Mouse (Mus musculus) retina, postnatal 1 day (tissue): ENCODE data around the gene Naa20.
"Not testable (repeated sequence)": the region's sequence is repeated elsewhere in the genome, so short reads cannot be mapped to it uniquely, and the experiment has no call there.

Experiments
- DNase-seq: peaks from one replicate; pipeline ENCODE4 v3.0.0-alpha.2; 2012

The Naa20 gene

DNA sequence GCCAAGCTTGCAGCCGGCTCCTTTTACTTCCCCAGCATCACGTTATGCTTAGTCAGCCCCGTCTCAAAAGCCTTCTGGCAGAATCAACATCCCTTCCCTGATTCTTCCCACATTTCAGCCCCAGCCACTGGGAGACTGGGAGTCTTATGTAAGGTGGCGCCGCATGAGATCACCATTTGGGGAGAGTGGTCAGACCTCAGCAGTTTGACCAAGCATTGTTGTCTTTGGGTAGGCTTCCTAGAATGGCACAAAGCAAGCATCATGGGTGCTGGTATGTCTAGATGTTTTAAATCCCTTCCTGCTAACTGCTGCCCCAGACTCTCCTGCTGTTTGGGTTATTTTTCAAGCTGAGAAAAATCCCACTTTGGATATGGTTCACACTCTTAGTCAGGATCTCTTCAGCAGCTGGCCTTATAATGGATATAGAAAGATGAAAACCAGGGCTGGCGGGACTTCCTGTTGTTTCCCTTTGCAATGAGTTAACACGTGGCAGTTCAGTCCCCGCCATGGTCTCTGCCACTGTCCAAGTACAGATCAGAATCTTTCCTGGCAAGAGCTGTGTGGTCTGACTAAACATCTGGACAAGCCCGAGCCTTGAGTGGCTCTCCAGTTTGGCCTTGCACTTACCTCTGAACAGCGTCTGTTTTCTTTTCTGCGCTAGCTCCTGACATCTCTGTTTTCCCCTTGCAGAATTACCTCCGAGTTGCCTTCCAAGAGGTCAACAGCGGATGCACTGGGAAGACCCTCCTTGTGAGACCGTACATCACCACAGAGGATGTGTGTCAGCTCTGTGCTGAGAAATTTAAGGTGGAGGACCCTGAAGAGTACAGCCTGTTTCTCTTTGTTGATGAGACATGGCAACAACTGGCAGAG, 16.8 kb upstream of the Naa20 start:
- no peak for DNase-seq

DNA sequence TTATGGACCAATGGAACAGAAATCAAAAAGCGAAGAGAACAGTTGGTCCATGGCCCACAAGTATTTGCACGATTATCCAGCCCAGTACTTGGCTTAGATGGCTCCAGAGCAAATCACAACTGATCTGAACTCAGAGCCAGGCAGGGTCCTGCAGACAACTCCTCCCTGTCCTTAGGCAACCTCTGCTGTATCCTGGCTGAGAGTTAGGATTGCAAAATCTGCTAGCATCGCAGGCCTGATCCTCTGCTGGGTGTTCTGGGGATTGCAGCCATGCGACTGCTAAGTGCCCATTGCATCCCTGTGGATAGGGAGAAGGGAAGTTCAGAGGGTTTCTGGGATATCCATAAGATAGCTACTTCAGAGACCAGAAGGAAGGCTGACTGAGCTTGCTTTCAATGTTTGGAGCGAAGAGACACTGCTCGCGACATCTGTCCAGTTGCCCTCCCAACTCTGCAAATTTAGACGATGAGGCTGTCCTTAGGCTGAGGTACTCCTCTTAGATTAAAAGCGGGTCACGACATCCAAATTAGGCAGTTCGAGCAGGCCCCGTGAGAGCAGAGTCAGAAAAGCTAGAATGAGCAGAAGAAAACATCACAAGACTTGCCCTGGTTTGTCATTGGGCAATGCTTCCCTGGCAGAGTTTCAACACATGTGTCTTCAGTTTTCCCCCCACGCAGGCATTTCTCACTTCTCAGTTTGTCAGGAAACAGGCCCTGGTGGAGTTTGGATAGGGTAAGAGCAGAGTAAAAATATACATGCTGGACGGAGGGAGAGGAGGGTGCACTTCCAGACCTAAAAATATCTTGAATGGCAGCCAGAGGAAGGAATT, 13.7 kb upstream of the Naa20 start:
- DNase-seq, result peak; percentile 25

DNA sequence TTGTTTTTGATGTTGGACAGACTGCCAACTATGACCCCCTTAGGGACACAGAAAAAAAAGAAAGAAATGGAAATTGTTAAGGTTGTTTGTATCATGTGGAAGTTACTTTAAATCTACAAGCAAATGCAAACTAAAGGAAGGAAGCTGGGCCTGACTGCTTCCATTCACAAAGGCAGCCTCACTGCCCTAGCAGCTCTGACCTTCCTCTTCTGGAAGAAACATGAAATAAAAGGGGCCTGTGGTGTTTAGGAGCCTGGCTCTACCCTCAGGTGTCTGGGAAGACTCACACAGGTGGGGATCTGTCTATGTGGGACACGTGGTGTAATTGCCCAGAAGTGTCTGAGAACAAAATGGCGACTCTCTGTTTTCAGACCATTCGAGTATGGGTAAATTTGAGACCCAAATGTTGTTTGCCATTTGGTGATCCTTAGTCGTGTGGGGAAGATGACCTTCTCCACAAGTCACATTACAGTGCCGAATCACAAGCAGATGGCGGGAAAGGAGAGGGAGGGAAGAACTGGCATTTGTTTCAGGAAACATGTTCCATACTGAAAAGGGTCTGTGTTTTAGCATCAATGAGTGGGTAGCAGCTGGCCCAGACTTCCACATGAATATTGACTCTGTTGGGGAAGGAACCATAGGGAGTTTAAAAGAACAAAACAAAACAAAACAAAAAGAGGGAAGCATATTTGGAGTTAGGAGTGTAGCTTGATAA, 13.0 kb upstream of the Naa20 start:
- no peak for DNase-seq

DNA sequence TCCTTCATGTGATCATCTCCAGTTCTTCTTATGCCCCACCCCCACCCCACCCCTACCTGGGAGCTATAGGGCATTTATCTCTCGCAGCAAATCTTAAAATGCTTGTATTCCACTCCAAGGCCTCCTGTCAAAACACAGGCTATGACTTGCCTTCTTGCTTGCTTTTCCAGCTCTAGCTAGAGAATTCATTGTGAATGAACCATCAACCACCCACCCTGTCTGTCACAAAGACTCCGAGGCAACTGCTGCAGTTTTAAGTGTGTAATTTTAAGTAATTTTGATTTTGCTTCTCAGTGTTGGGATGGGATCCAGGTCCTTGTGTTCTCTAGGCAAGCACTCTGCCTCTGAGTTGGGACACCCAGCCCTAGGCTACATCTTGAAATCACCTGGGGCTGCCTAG, 11.3 kb upstream of the Naa20 start:
- no peak for DNase-seq

DNA sequence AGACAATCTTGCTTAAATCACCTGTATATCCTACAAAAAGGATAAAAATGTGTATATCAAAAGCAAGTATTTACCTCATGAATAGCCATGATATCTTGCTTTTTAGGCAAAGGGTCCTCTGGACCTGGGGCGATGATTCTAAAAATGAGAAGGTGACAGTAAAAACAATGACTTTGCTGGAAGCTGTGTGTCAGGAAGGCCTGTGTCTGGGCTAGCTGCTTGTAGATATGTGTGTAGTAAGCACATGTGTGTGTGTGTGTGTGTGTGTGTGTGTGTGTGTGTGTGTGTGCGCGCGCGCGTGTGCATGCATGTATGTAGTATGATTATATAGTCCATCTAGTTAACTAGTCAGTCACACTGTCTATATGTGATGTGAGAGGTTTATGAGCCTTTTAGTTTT, 8.1 kb upstream of the Naa20 start:
- DNase-seq, result no peak

DNA sequence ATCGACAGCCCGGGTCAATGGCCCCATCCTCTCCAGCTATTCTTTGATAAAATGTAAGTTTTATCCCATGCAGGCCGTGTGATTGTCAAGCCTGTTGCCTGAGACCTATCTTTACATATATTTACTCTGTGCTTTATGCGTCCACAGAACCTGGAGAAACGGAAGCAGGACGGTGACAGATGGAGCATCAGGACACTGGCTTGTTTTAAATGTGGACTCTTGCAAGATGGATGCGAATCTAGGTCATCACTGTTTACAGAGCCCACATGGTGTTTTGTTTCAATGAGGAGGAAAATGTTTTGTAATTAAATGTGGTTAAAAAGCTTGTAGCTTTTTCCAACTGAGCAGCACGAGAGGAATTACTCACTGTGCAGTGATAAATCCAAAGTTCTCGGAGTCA, 3.8 kb upstream of the Naa20 start:
- DNase-seq, result peak; percentile 61

DNA sequence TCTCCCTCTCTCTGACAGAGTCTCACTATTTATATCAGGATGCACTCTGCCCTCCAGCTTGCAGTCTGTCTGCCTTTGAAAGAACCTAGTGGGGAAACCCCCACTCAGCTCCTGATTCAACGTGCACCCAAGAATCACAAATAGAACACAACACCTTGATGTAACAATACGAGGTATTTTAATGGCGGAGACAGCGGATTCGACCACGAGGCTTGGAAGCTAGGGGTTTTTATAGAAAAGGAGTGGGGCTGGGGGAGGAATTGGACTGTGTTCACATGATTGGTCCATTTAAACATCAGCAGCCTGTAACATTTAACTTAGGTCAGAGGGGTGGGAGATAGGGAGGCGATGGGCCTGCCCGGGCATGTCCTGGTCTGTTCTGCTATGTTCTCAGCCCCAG, 1.6 kb upstream of the Naa20 start:
- DNase-seq, result not testable (repeated sequence)

DNA sequence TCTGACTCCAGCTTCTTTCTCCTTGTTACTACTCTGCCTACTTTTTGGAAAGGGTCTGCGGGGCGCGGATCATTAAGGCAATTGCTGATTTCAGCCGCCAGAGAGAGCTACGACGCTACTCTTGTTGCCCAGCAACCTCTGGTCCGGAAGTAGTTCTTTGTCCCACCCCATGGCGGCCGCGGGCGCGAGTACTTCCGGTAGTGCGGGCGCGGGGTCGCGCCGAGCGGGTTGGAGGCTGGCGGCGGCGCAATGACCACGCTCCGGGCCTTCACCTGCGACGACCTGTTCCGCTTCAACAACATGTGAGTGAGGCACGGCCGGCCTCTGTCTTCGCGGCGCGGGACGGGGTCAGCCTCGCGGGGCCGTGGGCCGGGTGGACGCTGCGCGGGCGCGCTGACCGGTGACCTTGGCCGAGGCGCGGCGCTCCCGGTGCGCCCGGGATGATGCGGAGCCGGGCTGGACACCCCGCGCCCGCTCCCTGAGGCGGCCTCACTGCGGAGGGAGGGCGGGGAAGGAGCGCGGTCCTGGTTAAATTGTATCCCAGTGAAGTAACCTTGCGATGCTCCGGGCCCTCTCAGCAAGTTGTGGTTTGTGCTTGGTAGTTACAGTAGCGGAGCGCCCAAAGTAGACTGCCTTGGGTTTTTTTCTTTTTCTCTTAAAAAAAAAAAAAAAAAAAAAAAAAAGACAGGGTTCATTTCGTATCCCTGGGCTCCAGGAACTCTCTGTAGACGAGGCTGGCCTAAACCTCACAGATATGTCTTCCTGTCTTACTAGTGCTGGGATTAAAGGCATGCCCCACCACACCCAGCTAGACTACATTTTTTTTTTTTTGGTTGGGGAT, 1.4 kb downstream of the Naa20 start:
- DNase-seq, result peak; percentile 94

DNA sequence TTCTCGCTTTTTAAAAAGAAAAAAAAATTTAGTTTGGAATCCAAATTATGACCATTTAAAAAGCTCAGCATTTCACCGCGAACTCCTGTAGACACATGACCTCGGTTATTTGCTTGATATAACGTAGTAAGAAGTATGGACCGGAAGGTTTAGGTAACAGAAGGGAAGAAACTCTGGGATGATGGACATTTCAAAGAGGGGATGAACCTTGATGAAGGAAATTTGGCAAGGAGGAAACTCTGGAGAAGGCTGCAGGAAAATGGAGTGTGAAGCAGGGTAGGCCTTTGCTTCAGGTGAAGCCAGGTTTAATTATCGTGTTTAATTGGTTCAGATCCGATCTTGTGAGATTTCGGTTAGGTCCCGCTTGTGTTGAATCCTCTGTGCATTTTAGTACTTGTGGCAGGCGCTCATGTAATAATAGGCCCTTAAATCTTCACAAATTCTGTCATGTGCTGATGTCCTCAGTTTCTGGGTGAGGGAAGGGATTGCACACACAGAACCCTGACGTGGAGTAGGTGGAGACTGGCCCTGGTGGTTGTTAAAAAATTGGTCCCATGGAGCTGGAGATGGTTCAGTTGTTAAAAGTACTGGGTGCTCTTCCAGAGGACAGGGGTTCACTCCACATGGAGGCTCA, 2.2 kb downstream of the Naa20 start:
- DNase-seq, result no peak

DNA sequence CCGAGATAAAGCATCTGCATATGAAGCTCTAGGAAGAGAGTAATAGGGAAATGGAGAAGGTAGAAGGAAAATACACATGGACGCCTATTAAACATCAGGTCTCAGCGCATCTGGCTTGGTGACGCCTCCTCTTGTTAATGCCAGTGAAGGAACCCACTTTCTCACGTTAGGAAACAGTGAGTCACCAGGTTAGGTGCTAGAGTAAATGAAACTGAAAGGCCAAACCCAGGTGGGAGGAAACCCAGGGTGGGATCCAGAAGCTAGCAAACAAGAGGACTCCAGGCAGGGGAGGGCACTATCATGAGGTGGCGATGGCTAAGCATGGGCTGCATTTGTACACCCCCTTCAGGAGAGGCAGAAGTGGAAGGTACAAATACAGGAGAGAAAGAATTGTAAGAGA, 3.3 kb downstream of the Naa20 start:
- DNase-seq, result no peak

DNA sequence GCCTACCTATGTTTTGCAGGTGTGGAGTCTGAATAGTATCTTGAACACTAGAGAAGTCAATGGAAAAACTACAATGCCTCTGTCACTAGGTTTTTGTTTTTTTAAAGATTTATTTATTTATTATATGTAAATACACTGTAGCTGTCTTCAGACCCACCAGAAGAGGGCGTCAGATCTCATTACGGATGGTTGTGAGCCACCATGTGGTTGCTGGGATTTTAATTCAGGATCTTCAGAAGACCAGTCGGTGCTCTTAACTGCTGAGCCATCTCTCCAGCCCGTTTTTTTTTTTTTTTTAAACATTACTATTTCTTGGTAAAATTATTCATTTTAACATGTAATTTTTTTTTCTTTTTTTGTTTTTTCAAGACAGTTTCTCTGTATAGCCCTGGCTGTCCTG, 4.0 kb downstream of the Naa20 start:
- not testable (repeated sequence) for DNase-seq

DNA sequence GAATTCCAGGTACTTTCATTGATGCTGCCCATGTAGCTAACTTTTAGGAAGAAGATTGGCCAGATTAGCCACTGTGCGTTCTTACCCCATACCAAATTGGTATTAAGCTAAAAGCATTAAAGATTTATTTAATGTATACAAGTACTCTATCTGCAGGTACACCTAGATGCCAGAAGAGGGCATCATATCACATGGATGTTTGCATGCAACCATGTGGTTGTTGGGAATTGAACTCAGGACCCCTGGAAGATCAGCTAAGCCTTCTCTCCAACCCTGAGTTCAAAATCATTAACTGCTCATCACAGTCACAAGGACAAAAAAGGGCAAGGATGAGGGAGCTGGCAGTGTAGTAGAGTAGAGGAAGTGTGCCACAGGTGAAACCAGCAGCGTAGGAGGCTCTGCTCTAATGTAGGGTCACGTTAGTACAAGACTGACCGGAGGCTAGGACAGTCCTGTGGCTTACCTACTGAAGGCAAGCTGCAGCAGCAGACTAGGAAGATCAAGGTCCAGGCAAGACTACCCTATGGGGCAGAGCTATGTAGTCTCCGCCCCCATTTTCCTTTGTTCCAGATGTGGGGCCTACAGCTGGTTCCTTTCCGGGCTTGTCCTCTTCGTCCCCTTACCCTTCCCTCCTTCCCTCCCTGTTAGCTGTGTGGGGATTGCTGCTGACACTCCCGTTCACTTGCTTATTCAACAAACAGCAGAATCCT, 19.2 kb downstream of the Naa20 start:
- no peak for DNase-seq

DNA sequence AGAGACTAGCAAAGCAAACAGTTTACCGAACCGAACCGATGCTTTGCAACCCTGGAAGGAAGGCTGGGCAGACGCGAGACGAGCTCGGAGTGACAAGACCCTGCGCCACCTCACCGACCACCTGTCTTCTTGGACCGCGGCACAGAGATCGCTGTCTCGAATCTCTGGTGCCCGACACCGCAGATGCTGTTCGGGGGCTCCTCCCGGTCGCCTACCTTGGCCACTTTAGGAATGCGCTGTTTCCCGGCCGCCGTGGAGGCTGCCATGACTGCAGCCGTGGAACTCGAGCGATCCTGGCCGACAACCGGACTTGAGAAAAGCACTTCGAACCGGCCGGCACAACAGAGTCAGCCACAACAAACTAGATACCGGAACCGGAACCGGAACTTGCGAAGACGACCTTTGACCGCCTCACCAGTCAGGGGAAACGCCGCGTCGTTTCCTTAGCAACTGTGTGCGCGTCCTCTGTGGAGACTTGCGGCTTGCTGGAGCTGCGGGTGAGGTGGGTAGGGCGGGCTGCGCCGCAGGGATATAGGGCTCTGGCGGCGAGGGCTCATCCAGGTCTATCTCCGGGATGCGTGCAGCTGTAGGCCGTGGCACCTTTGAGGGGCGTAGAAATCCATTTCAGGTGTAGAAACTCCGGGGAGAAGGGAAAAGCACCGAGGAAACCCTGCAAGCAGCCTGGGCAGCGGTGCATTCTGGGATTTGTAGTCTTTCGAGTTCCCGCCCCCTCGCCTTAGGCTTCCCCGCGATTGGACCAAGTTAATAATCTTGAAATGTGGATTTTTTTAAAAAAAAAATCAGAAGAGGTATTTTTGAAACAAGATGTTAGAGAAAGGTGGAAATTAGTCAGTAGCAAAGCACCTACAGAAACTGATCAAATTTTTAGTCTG, 32.7 kb downstream of the Naa20 start, which contains the start of the genes Cfap61 and Crnkl1:
Gene Cfap61 (plus strand): TSS at position 446 of the 893 bp plus-strand sequence.
Gene Crnkl1 (minus strand): TSS at position 676 of the 893 bp plus-strand sequence.
- peak; percentile 97 for DNase-seq

DNA sequence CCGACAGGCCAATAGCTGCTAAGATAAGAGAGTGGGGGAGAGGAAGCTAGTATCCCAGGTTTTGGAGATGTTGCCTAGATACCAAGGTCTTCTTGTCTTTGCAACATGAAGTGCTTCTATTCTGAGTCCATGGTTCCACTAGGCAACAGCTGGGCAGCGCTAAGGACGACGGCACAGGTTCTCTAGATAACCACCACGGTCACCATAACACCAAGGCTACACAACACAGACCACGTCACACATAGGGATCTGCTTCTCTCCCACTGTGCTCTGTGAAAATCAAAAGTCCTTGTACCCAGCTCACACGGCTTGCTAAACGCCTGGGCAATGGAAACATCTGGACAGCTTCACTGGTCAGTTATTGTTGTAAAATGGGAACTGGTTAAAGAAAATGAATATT, 35.1 kb downstream of the Naa20 start:
- DNase-seq, result no peak

DNA sequence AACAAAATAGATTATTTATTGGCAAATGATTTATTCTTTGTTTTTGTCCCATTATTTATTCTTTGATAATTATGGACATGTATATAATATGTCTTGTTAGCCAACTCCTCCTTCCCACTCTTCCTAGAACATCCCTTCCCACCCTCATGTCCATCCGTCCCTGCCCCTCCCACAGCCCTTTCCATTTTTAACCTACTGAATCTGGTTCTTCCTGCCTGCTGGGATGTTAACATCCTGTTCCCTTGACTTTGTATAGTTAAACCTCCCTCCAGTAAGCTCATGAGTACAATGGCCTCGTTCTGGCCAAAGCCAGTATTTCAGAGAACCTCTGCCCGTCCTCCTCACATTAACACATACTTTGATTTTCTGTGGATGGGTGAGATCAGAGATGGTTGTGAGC, 39.5 kb downstream of the Naa20 start:
- no peak for DNase-seq

DNA sequence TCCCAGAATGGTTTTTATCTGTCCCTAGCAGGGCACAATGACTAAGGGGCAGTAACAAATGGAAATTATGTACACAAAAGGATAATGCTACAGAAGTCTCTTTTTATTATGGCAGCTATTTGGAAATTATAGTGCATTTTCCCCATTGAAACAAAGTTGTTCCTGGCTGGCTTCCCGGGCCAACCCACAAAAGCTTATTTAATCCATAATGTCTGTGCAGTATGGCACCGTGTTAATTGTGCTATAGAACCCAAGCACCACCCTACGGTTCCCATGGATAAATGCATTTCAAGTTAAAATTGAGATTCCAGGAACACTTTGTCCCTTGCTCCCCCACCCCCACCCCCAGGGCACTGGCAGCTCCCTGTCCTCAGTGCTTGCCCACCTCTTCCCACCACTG, 42.4 kb downstream of the Naa20 start:
- no peak for DNase-seq

DNA sequence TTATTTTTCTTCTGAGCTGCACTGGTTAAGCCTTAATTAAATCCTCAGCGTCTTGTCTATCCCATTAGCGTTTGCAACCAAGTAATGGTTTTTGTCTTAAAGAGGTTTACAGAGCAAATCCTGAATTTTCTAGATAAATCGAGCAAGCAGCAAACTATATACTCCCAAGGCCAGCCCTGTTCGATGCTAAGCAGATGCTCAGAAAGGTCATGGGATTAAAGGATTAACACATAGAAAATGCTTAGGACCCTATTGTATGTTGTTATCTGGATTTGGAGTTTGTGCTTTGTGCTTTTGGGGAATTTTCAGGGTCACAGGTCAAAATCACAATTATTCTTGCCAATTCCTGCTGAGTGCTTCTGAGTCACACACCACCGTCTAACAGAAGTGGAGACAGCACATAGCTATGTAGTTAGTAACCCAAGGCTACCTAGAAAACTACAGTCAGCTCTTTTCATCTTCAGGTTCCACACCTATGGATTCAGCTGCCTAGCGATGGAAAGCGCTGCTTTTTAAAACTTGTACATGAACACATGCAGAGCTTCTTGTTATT, 46.6 kb downstream of the Naa20 start:
- DNase-seq, result peak; percentile 47

DNA sequence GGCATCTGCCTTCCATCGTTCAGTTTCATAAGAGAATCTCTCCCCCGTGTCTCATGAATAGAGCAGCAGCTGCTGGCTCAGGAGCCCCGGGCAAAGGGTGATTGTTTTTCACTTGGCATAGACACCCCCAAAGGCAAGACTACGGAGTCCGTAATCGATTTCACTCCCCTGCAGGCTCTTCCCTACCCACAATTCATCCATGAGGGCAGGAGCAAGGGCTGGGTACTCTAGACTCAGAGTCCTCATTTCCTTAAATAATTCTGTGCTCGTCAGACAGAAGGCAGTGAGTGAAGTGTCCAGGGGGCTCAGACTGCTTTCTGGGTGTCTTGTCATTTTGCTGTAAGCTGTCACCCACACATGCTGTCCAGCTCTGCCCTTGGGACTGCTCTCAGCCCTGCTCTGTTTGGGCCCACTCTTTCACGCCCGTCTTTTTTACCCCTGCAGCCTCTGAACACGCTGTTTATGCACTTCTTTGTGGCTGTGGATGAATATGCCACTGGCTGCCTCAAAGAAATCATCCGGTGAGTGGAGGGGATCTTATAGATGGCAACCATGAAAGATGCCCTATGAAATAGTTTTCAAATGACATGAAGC, 47.7 kb downstream of the Naa20 start:
- peak; percentile 67 for DNase-seq

DNA sequence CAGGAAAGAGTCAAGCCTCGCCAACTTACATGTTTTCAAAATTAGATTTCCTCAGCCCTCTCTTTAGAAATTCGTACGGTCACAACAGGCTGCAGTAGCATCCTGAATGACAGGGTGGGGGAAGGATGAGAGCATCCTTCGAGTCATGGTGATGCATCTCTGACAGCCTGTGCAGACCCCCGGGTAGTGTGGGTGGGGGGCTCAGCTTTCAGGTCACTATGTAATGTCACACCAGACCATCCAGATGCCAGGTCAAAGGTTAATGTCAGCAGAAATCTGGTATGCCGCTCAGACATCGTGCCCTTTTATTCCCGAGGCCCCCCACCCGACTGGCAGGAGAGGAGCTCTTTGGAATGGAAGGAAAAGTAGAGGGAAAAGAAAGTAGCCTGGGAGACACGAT, 48.3 kb downstream of the Naa20 start:
- DNase-seq, result peak; percentile 24
